Mouse (Mus musculus): ENCODE measurements around the gene Mapk13. TPM values are rescaled to one million over a fixed set of nuclear protein-coding genes. Genes with fewer than 3 reads are reported as not detected.
"Not testable (repeated sequence)": the region's sequence is repeated elsewhere in the genome, so short reads cannot be mapped to it uniquely, and the experiment has no call there.

Mapk13 gene
- polyA plus RNA-seq, 1 experiment from 2014 or later = 61.0 TPM

- no peak for ATAC-seq (ENCODE audit: insufficient read depth)
- Histone ChIP-seq H3K4me2 (no peak overlapping the region), H3K36me3 (ENCODE audit: insufficient read depth) (no peaks in the 10 kb centered on the region), H3K4me1 (ENCODE audit: insufficient read depth) (no peaks in the 10 kb centered on the region), H3K9me3 (ENCODE audit: low read depth, low read length) (no peaks in the 10 kb centered on the region), H3K27ac (ENCODE audit: low read depth) (no peak overlapping the region), H3K9ac (no peak overlapping the region), H3K27me3 (ENCODE audit: insufficient read depth, low read length) (no peaks in the 10 kb centered on the region), H3K4me3 (ENCODE audit: low read depth, low read length) (no peak overlapping the region)
- 52% methylated on average over 8 of the region's 8 CpGs for WGBS
- TF ChIP-seq CTCF (IDR thresholded peaks at IDR 0.05; ENCODE audit: low read depth) = no peak
- no peak for DNase-seq
Measured at GRCm38 (mm10) chr17:28760736-28761312, 8.3 kb upstream of the Mapk13 start.

DNA sequence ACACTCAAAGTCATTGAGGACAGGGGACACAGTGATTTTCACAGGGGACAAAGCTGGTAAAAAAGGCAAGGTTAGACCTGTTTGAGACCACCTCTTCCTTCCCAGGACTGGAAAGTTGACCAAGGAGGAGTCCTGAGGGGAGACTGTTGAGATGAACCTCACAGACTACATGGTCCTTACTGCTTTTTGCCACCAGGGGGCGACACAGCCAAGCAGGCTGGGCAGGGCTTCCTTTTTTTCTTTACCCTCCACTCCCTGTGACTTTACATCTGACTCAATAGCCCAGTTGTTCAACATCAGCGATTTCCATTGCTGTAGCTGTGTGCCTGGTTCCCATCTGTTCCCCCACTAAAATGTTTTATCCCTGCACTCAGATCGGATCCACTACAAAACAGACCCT lies 7.2 kb upstream of the Mapk13 start:
- 18% methylated on average over 3 of the region's 3 CpGs for WGBS
- DNase-seq (peak; percentile 83), ATAC-seq (ENCODE audit: insufficient read depth) (no peak)

DNA sequence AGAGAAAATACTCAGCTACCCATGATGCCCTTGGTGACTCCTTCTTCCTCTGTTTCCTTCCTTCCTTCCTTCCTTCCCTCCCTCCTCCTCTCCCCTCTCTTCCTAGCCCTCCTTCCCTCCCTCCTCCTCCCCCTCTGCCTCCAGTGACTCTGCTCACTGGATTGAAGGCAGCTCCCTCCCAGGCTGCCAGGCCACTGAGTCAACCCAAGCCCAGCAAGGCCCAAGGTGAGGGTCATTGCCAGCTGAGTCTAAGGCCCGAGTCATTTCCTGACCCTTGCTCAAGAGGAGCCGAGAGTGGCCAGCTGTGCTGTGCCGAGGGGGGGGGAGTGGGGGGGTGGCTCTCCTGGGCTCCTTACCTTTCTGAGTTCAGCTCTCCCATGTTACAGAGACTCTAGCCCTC lies 2.9 kb upstream of the Mapk13 start:
- DNase-seq (no peak), ATAC-seq (ENCODE audit: insufficient read depth) (no peak)
- no peak for TF ChIP-seq CTCF (IDR thresholded peaks at IDR 0.05; ENCODE audit: low read depth)
- no peak overlapping the region for H3K4me3 ChIP-seq (ENCODE audit: low read depth, low read length)
- H3K4me1 ChIP-seq (ENCODE audit: insufficient read depth) = no peaks in the 10 kb centered on the region
- WGBS = 47% methylated on average over 3 of the region's 3 CpGs
- no peak overlapping the region for H3K27ac ChIP-seq (ENCODE audit: low read depth)
- no peak overlapping the region for H3K9ac ChIP-seq
- no peak overlapping the region for H3K4me2 ChIP-seq
- peaks cover 14% of the 10 kb centered on the region for H3K27me3 ChIP-seq (ENCODE audit: insufficient read depth, low read length)
- no peaks in the 10 kb centered on the region for H3K9me3 ChIP-seq (ENCODE audit: low read depth, low read length)
- H3K36me3 ChIP-seq (ENCODE audit: insufficient read depth) = no peaks in the 10 kb centered on the region

More for the DNA sequence above, 7.2 kb upstream of the Mapk13 start:
- H3K9me3 ChIP-seq (ENCODE audit: low read depth, low read length) = no peaks in the 10 kb centered on the region
- no peak overlapping the region for H3K9ac ChIP-seq
- no peaks in the 10 kb centered on the region for H3K27me3 ChIP-seq (ENCODE audit: insufficient read depth, low read length)
- H3K4me1 ChIP-seq (ENCODE audit: insufficient read depth) = no peaks in the 10 kb centered on the region
- no peaks in the 10 kb centered on the region for H3K36me3 ChIP-seq (ENCODE audit: insufficient read depth)
- no peak overlapping the region for H3K4me3 ChIP-seq (ENCODE audit: low read depth, low read length)
- H3K4me2 ChIP-seq = no peak overlapping the region
- peak; percentile 94 for TF ChIP-seq CTCF (IDR thresholded peaks at IDR 0.05; ENCODE audit: low read depth)
- H3K27ac ChIP-seq (ENCODE audit: low read depth) = no peak overlapping the region

DNA sequence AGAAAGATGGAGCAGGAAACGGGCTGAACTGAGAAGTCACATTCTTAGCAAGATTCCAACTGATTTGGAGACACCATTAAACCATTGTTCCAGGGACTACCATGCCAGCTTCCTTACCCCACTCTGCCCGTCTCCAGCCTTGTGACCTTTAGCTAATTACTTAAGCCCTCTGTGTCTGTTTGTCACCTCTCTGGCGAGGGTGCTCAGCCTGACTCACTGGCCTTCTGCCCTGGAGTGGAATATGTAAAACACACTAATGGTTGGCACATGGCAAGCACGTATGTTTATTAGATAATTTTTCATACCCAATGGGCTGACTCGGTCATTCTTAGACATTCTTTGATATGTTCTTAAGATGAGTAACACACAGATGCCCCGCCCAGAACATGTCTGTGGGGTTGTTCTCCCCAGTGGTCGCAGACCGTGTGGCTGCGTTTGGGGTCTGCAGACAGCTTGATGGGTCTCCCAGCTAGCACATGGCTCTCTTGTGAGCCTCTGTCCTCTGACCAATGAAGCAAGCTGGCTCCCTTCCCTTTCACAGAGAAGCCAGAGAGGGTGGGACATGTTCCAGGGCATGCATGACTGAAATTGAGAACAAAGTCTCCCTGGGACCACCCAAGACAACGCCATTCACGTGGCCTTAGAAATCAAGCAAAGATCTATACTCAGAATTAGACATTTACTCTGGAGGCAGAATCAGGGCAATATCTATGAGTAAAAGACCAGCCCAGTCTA lies 2.1 kb upstream of the Mapk13 start:
- DNase-seq (no peak), ATAC-seq (ENCODE audit: insufficient read depth) (no peak)
- WGBS = 69% methylated on average over 11 of the region's 11 CpGs
- Histone ChIP-seq H3K27ac (ENCODE audit: low read depth) (no peak overlapping the region), H3K4me2 (no peak overlapping the region), H3K4me3 (ENCODE audit: low read depth, low read length) (no peak overlapping the region), H3K9me3 (ENCODE audit: low read depth, low read length) (no peaks in the 10 kb centered on the region), H3K9ac (no peak overlapping the region), H3K27me3 (ENCODE audit: insufficient read depth, low read length) (peaks cover 14% of the 10 kb centered on the region), H3K36me3 (ENCODE audit: insufficient read depth) (no peaks in the 10 kb centered on the region), H3K4me1 (ENCODE audit: insufficient read depth) (no peaks in the 10 kb centered on the region)
- TF ChIP-seq CTCF (IDR thresholded peaks at IDR 0.05; ENCODE audit: low read depth) = no peak

- Histone ChIP-seq H3K9me3 (ENCODE audit: low read depth, low read length) (no peaks in the 10 kb centered on the region), H3K27ac (ENCODE audit: low read depth) (peak overlapping the region; percentile 21; the same call in 1 of the 2 replicates), H3K4me3 (ENCODE audit: low read depth, low read length) (peak overlapping the region; percentile 54), H3K36me3 (ENCODE audit: insufficient read depth) (no peaks in the 10 kb centered on the region), H3K9ac (peak overlapping the region; percentile 57), H3K4me2 (peak overlapping the region; percentile 68), H3K27me3 (ENCODE audit: insufficient read depth, low read length) (peaks cover 14% of the 10 kb centered on the region), H3K4me1 (ENCODE audit: insufficient read depth) (no peaks in the 10 kb centered on the region)
- ATAC-seq (ENCODE audit: insufficient read depth) = peak; percentile 55; the same call in 1 of the 2 replicates
- WGBS = 3% methylated on average over 24 of the region's 24 CpGs
- peak; percentile 55 for DNase-seq
- no peak for TF ChIP-seq CTCF (IDR thresholded peaks at IDR 0.05; ENCODE audit: low read depth)
Measured at GRCm38 (mm10) chr17:28769875-28770421, 851 bp downstream of the Mapk13 start.

GRCm38 (mm10) chr17:28771289-28771688 lies 2.2 kb downstream of the Mapk13 start:
- H3K9me3 ChIP-seq (ENCODE audit: low read depth, low read length) = no peaks in the 10 kb centered on the region
- ATAC-seq (ENCODE audit: insufficient read depth) (no peak), DNase-seq (no peak)
- no peak overlapping the region for H3K4me3 ChIP-seq (ENCODE audit: low read depth, low read length)
- peaks cover 14% of the 10 kb centered on the region for H3K27me3 ChIP-seq (ENCODE audit: insufficient read depth, low read length)
- H3K4me1 ChIP-seq (ENCODE audit: insufficient read depth) = no peaks in the 10 kb centered on the region
- H3K4me2 ChIP-seq = no peak overlapping the region
- H3K36me3 ChIP-seq (ENCODE audit: insufficient read depth) = 0 out of 2 replicates have a peak, but pooled peaks cover 3% of the 10 kb centered on the region
- no peak overlapping the region for H3K9ac ChIP-seq
- H3K27ac ChIP-seq (ENCODE audit: low read depth) = no peak overlapping the region
- TF ChIP-seq CTCF (IDR thresholded peaks at IDR 0.05; ENCODE audit: low read depth) = no peak
- 90% methylated on average over 5 of the region's 5 CpGs for WGBS

DNA sequence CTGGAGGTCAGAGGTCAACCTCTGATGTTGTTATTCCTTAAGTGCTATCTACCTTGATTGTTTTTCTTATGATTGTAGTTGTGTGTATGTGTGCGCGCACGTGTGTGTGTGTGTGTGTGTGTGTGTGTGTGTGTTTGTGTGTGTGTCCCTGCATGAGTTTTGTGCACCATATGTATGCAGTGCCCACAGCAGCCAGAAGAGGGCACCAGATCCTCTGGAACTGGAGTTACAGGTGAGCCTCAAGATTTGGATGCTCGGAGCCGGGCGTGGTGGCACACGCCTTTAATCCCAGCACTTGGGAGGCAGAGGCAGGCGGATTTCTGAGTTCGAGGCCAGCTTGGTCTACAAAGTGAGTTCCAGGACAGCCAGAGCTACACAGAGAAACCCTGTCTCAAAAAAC lies 5.2 kb downstream of the Mapk13 start:
- not testable (repeated sequence) for H3K4me1 ChIP-seq (ENCODE audit: insufficient read depth); H3K4me2 ChIP-seq; DNase-seq; H3K27ac ChIP-seq (ENCODE audit: low read depth); H3K9me3 ChIP-seq (ENCODE audit: low read depth, low read length); H3K4me3 ChIP-seq (ENCODE audit: low read depth, low read length); H3K36me3 ChIP-seq (ENCODE audit: insufficient read depth); H3K27me3 ChIP-seq (ENCODE audit: insufficient read depth, low read length); H3K9ac ChIP-seq; ATAC-seq (ENCODE audit: insufficient read depth)
- peak; percentile 28; the same call in 1 of the 2 replicates for TF ChIP-seq CTCF (IDR thresholded peaks at IDR 0.05; ENCODE audit: low read depth)
- WGBS = 93% methylated on average over 8 of the region's 9 CpGs
